Mouse (Mus musculus): ENCODE measurements at regions not wholly inside any gene's neighbourhood (a gene's known extent, or its start where the extent isn't known, plus 50 kb on each side); places are given as distances from the start of the nearest gene placed in this dataset.

- 93% methylated on average over 1 of the region's 1 CpGs for WGBS
- H3K27me3 ChIP-seq, result no peaks in the 10 kb centered on the region
- no peak overlapping the region for H3K4me3 ChIP-seq
- peaks cover under 1% of the 10 kb centered on the region; the same call in 1 of the 2 replicates for H3K4me1 ChIP-seq
- H3K9ac ChIP-seq, result no peak overlapping the region
- H3K4me2 ChIP-seq (replicated peaks), result no peak overlapping the region
- ATAC-seq (ENCODE audit: low FRiP score), result no peak
- H3K36me3 ChIP-seq, result no peaks in the 10 kb centered on the region
- H3K27ac ChIP-seq, result no peak overlapping the region
- H3K9me3 ChIP-seq (replicated peaks), result no peaks in the 10 kb centered on the region
These were observed 565.3 kb upstream of the Jag1 start for GRCm38 (mm10) chr2:137681762-137682161.

- Histone ChIP-seq H3K27me3 (no peaks in the 10 kb centered on the region), H3K9me3 (replicated peaks) (no peaks in the 10 kb centered on the region), H3K27ac (no peak overlapping the region), H3K9ac (no peak overlapping the region), H3K36me3 (no peaks in the 10 kb centered on the region), H3K4me3 (no peak overlapping the region), H3K4me1 (peaks cover 6% of the 10 kb centered on the region), H3K4me2 (replicated peaks) (no peak overlapping the region)
- ATAC-seq (ENCODE audit: low FRiP score), result no peak
- 58% methylated on average over 2 of the region's 2 CpGs for WGBS
These were observed 546.7 kb upstream of the Jag1 start for GRCm38 (mm10) chr2:137663171-137663570.

- ATAC-seq (ENCODE audit: low FRiP score), result no peak
- Histone ChIP-seq H3K4me1 (peaks cover 6% of the 10 kb centered on the region), H3K9me3 (replicated peaks) (no peaks in the 10 kb centered on the region), H3K27ac (no peak overlapping the region), H3K36me3 (no peaks in the 10 kb centered on the region), H3K4me3 (no peak overlapping the region), H3K9ac (no peak overlapping the region), H3K27me3 (no peaks in the 10 kb centered on the region), H3K4me2 (replicated peaks) (no peak overlapping the region)
- WGBS, result 100% methylated on average over 2 of the region's 2 CpGs
These were observed 545.8 kb upstream of the Jag1 start for GRCm38 (mm10) chr2:137662216-137662615.

- peaks cover 6% of the 10 kb centered on the region for H3K4me1 ChIP-seq
- ATAC-seq (ENCODE audit: low FRiP score), result no peak
These were observed 544.0 kb upstream of the Jag1 start for GRCm38 (mm10) chr2:137660449-137660848.

GRCm38 (mm10) chr2:137654296-137654695 lies 537.9 kb upstream of the Jag1 start:
- H3K9me3 ChIP-seq (replicated peaks), result no peaks in the 10 kb centered on the region
- ATAC-seq (ENCODE audit: low FRiP score), result no peak
- no peak overlapping the region for H3K9ac ChIP-seq
- H3K4me2 ChIP-seq (replicated peaks), result no peak overlapping the region
- no peaks in the 10 kb centered on the region for H3K27me3 ChIP-seq
- H3K4me1 ChIP-seq, result peaks cover under 1% of the 10 kb centered on the region; the same call in 1 of the 2 replicates
- H3K36me3 ChIP-seq, result no peaks in the 10 kb centered on the region
- WGBS, result 81% methylated on average over 3 of the region's 3 CpGs
- no peak overlapping the region for H3K4me3 ChIP-seq
- H3K27ac ChIP-seq, result no peak overlapping the region

More at GRCm38 (mm10) chr2:137660449-137660848, 544.0 kb upstream of the Jag1 start:
- no peaks in the 10 kb centered on the region for H3K27me3 ChIP-seq
- H3K27ac ChIP-seq, result no peak overlapping the region
- H3K4me3 ChIP-seq, result no peak overlapping the region
- 89% methylated on average over 1 of the region's 1 CpGs for WGBS
- H3K9me3 ChIP-seq (replicated peaks), result no peaks in the 10 kb centered on the region
- H3K36me3 ChIP-seq, result no peaks in the 10 kb centered on the region
- H3K4me2 ChIP-seq (replicated peaks), result no peak overlapping the region
- no peak overlapping the region for H3K9ac ChIP-seq

GRCm38 (mm10) chr2:137644160-137644559 lies 527.7 kb upstream of the Jag1 start:
- H3K9ac ChIP-seq, result no peak overlapping the region
- no peaks in the 10 kb centered on the region for H3K9me3 ChIP-seq (replicated peaks)
- H3K4me2 ChIP-seq (replicated peaks), result no peak overlapping the region
- H3K36me3 ChIP-seq, result no peaks in the 10 kb centered on the region
- H3K4me3 ChIP-seq, result no peak overlapping the region
- 60% methylated on average over 2 of the region's 2 CpGs for WGBS
- no peaks in the 10 kb centered on the region for H3K4me1 ChIP-seq
- no peak overlapping the region for H3K27ac ChIP-seq
- no peak for ATAC-seq (ENCODE audit: low FRiP score)
- no peaks in the 10 kb centered on the region for H3K27me3 ChIP-seq

GRCm38 (mm10) chr2:137643269-137644055 lies 527.0 kb upstream of the Jag1 start:
- Histone ChIP-seq H3K4me2 (replicated peaks) (no peak overlapping the region), H3K27ac (no peak overlapping the region), H3K36me3 (no peaks in the 10 kb centered on the region), H3K9ac (no peak overlapping the region), H3K4me1 (no peaks in the 10 kb centered on the region), H3K4me3 (no peak overlapping the region), H3K27me3 (no peaks in the 10 kb centered on the region), H3K9me3 (replicated peaks) (no peaks in the 10 kb centered on the region)
- ATAC-seq (ENCODE audit: low FRiP score), result no peak
- 79% methylated on average over 10 of the region's 10 CpGs for WGBS

GRCm38 (mm10) chr2:137635019-137635621 lies 518.7 kb upstream of the Jag1 start:
- Histone ChIP-seq H3K27ac (no peak overlapping the region), H3K36me3 (no peaks in the 10 kb centered on the region), H3K9me3 (replicated peaks) (no peaks in the 10 kb centered on the region), H3K27me3 (no peaks in the 10 kb centered on the region), H3K9ac (no peak overlapping the region), H3K4me3 (no peak overlapping the region), H3K4me2 (replicated peaks) (no peak overlapping the region), H3K4me1 (no peaks in the 10 kb centered on the region)
- 66% methylated on average over 4 of the region's 4 CpGs for WGBS
- ATAC-seq (ENCODE audit: low FRiP score), result no peak

GRCm38 (mm10) chr2:137616637-137617036 lies 500.2 kb upstream of the Jag1 start:
- no peak for ATAC-seq (ENCODE audit: low FRiP score)
- no peaks in the 10 kb centered on the region for H3K36me3 ChIP-seq
- no peaks in the 10 kb centered on the region for H3K27me3 ChIP-seq
- no peak overlapping the region for H3K4me2 ChIP-seq (replicated peaks)
- no peaks in the 10 kb centered on the region for H3K9me3 ChIP-seq (replicated peaks)
- 77% methylated on average over 3 of the region's 3 CpGs for WGBS
- H3K27ac ChIP-seq, result no peak overlapping the region
- H3K9ac ChIP-seq, result no peak overlapping the region
- no peaks in the 10 kb centered on the region for H3K4me1 ChIP-seq
- no peak overlapping the region for H3K4me3 ChIP-seq

- Histone ChIP-seq H3K36me3 (no peaks in the 10 kb centered on the region), H3K9ac (no peak overlapping the region), H3K4me2 (replicated peaks) (no peak overlapping the region), H3K4me1 (no peaks in the 10 kb centered on the region), H3K4me3 (no peak overlapping the region), H3K9me3 (replicated peaks) (no peaks in the 10 kb centered on the region), H3K27me3 (no peaks in the 10 kb centered on the region), H3K27ac (no peak overlapping the region)
- ATAC-seq (ENCODE audit: low FRiP score), result no peak
- WGBS, result 92% methylated on average over 2 of the region's 2 CpGs
These were observed 497.3 kb upstream of the Jag1 start for GRCm38 (mm10) chr2:137613791-137614190.

GRCm38 (mm10) chr2:137608506-137608905 lies 492.1 kb upstream of the Jag1 start:
- no peaks in the 10 kb centered on the region for H3K36me3 ChIP-seq
- H3K4me1 ChIP-seq, result no peaks in the 10 kb centered on the region
- H3K4me3 ChIP-seq, result no peak overlapping the region
- no peaks in the 10 kb centered on the region for H3K27me3 ChIP-seq
- WGBS, result 74% methylated on average over 6 of the region's 6 CpGs
- H3K4me2 ChIP-seq (replicated peaks), result no peak overlapping the region
- no peak for ATAC-seq (ENCODE audit: low FRiP score)
- H3K9ac ChIP-seq, result no peak overlapping the region
- H3K27ac ChIP-seq, result no peak overlapping the region
- H3K9me3 ChIP-seq (replicated peaks), result no peaks in the 10 kb centered on the region

GRCm38 (mm10) chr2:137598136-137598535 lies 481.7 kb upstream of the Jag1 start:
- WGBS, result 87% methylated on average over 7 of the region's 7 CpGs
- Histone ChIP-seq H3K9me3 (replicated peaks) (no peaks in the 10 kb centered on the region), H3K4me1 (no peaks in the 10 kb centered on the region)

GRCm38 (mm10) chr2:137594509-137594908 lies 478.1 kb upstream of the Jag1 start:
- ATAC-seq (ENCODE audit: low FRiP score), result no peak
- no peak overlapping the region for H3K4me2 ChIP-seq (replicated peaks)
- H3K27me3 ChIP-seq, result no peaks in the 10 kb centered on the region
- no peak overlapping the region for H3K4me3 ChIP-seq
- H3K9me3 ChIP-seq (replicated peaks), result no peaks in the 10 kb centered on the region
- H3K27ac ChIP-seq, result no peak overlapping the region
- no peaks in the 10 kb centered on the region for H3K36me3 ChIP-seq
- H3K9ac ChIP-seq, result no peak overlapping the region
- WGBS, result 91% methylated on average over 4 of the region's 4 CpGs
- H3K4me1 ChIP-seq, result no peaks in the 10 kb centered on the region

More at GRCm38 (mm10) chr2:137598136-137598535, 481.7 kb upstream of the Jag1 start:
- Histone ChIP-seq H3K4me3 (no peak overlapping the region), H3K27me3 (no peaks in the 10 kb centered on the region), H3K9ac (no peak overlapping the region), H3K27ac (no peak overlapping the region), H3K36me3 (no peaks in the 10 kb centered on the region), H3K4me2 (replicated peaks) (no peak overlapping the region)
- ATAC-seq (ENCODE audit: low FRiP score), result no peak
